Mouse (Mus musculus): Measurements from ENCODE around the gene Sgsm1.

DNA sequence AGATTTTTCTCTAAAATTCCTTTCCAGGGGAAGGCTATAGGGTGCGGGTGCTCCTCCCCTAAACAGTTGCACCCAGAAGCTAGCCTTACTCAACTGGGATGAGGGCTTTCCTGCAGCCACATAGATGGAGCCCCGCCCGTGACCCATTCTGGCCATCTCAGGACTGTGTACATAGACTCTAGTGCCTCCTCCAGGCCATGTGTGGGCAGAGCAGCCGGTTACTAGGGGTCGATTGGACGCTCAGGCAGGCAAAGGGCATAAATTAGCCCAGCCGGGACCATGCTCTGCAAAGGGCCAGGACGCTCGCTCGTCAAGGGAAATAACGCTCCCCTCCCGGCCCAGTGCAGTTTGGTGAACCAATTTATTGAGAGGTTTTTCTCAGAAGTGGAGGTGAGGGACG is 38.0 kb upstream of the Sgsm1 start:
- TF ChIP-seq CTCF (IDR thresholded peaks at IDR 0.05; ENCODE audit: control insufficient read depth, insufficient read depth, low read length) (no peak), POLR2A (IDR thresholded peaks at IDR 0.05; ENCODE audit: borderline replicate concordance, control insufficient read depth, low read depth, low read length) (no peak)
